Mouse (Mus musculus): Measurements from ENCODE around the gene Phf8.

Phf8 gene

DNA sequence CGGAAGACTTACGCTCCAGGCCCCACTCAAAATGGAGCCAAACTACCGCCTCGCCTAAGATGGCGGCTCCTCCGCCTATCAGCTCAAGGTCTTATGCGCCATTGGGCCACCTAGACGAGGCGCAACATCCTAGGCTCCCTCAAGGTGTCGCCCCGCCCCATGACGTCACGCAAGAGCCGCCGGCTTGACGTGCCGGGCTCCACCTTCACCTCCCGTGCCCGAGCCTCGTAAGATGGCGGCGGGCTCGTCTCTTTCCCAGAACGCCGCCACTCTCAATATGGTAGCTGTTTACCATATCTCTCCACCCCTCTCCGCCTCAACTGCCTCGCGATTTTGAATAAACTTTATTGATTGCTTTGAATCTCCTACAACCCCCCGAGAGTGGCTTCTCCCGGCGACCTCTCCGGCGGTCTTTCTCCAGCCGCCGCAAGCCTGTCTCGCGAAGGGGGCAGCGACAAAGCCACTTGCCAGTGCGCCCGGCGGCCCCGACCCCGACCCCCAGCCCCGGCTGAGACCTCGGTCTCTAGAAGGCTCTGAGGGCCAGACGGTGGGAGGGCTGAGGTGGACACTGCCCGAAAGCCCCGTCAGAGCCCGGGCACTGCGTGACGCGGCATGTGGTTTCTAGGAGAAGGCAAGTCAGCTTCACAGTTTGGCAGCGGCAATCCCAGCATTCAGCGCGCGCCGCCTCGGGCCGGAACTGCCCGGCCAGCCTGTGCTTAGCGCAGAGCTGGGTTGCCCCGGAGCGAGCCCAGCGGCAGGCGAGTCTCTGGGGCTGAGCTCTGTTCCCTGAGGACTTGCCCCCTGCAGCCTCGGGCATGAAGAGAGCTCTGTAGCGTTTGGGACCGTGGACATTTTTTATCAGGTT, at the start of gene Phf8:
Phf8 (plus strand) TSS at position 215 of the 865 bp plus-strand sequence.
- peak; percentile 97 for DNase-seq

DNA sequence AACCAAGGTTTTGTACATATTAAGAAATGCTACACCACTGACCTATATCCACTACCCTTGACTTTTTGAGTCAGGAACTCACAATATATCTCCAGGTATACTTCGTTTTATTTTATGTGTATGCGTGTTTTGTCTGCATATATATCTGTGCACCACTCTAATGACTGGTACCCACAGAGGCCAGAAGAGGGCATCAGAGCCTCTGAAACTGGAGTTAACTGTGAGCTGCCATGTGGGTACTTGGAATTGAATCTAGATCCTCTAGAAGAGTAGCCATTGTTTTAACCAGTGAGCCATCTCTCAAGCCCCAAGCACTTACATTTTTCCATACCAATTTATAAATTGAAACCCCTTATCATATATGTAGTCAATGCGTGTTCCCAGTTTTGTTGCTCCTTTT, 32.3 kb upstream of the Phf8 start:
- no peak for DNase-seq

DNA sequence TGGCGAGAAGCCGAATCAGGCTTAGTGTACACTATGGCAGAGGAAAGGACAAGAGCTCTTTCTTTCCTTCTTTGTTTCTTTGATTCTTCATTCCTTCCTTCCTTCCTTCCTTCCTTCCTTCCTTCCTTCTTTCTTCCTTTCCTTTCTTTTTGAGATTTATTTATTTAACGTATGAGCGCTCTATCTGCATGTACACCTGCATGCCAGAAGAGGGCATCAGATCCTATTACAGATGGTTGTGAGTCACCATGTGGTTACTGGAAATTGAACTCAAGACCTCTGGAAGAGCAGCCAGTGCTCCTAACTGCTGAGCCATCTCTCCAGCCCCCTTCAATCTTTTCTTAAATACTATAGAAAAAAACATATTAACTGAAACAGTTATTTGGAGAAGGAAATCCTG, 27.2 kb upstream of the Phf8 start:
- peak; percentile 3 for DNase-seq

- no peak for DNase-seq
Measured at GRCm38 (mm10) chrX:151496596-151496995, 23.9 kb upstream of the Phf8 start.

DNA sequence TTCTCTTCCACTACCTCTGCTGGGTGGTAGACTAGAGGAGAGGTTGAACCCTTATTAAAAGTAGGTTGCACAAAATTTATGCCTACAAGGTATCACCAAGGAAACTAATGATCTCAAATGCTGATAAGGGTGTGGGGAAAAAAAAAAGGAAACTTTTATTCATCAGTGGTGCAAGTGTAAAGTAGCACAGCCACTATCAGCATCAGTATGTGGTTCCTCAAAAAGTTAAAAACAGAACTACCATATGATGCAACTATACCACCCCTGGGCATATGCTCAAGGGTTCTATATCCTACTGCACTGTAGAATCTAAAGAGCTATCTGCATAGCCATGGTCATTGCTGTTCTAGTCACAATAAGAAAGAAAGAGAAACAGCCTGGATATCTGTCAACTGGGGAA, 11.9 kb upstream of the Phf8 start:
- DNase-seq: no peak

DNA sequence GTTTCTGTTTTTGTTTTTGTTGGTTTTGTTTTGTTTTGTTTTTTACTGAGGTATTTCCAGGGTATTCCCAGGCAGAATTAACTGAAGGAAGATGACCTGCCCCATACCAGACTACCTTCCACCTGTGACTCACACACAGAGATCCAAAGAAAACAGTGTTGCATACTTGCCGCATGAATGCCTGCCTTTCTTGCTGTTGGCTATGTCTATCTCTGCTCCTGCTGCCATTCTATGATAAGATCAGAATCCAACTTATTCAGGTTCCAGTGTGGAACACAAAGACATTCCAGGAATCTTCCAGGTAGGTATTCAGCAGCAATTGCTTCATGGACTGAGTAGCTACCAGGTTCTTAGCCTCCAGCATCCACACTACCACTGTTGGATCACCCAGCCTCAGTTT, 10.6 kb upstream of the Phf8 start:
- no peak for DNase-seq

- DNase-seq: no peak
Measured at GRCm38 (mm10) chrX:151513066-151513465, 7.4 kb upstream of the Phf8 start.

DNA sequence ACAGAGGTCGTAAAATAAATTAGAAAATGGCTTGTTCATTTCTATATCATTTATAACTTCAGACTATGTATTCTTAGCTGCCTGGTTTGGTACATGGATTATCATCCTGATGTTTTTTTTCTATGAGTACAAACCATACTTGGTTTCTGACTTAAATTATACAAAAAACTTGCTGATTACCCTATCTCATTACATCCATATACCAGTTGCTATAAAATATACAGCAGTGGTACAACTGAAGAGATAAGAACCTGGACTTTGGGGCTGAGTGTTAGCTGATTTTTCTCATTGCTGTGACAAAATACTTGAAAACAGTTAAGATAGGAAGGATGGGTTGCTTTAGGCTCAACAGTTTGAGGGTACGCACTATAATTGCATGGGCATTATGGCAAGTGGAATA, 6.8 kb upstream of the Phf8 start:
- DNase-seq: no peak

DNA sequence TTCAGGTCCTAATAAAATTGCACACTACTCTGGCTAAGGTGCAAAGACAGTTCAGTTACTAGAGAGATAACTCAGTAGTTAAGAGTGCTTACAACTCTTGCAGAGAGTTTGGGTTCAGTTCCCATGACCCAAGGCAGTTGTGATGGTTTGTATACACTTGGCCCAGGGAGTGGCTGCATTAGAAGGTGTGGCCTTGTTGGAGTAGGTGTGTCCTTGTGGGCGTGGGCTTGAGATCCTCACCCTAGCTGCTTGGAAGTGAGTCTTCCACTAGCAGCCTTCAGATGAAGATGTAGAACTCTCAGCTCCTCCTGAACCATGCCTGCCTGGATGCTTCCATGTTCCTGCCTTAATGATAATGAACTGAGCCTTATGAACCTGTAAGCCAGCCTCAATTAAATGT, 2.3 kb upstream of the Phf8 start:
- no peak for DNase-seq

DNA sequence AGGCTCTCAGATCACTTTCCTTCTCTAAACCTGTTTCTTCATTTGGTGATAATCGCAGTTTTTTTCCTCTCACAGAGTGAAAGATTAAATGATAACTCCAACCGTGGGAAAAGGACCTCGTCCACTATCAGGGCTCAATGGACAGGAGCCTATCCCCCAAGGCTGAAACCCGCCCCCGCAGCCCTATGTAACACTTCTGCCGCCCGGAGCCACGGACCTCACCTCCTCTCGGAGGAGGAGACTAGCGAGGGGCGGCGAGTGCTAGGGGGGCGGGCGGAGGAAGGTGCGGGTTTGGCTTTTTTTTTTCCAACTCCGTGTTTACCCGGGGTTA, 380 bp upstream of the Phf8 start:
- no peak for DNase-seq

GRCm38 (mm10) chrX:151521786-151522522, 1.5 kb downstream of the Phf8 start:
- peak; percentile 42 for DNase-seq

DNA sequence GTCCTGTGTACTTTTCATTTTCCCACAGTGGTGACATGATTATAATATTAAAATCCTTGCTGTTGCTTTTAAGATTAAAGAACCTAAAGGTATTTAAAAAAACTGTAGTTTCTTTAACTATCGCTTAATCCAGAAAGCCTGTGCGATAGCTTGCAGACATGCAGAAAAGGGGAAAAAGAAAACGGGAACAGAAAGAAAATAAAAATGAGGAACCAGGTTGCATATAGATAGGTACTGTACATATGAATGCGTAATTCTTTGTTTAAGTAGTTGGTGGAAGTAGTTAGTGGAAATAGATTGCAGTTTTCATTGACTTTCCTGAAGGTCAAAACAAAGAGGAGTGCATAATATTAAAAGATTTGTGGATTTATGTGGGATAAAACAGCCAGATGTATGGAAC, 32.9 kb downstream of the Phf8 start:
- no peak for DNase-seq

- no peak for DNase-seq
Measured at GRCm38 (mm10) chrX:151575166-151575565, 54.7 kb downstream of the Phf8 start.

GRCm38 (mm10) chrX:151643386-151643785, 122.9 kb downstream of the Phf8 start:
- no peak for DNase-seq

GRCm38 (mm10) chrX:151653744-151654143, 133.3 kb downstream of the Phf8 start:
- DNase-seq: no peak

DNA sequence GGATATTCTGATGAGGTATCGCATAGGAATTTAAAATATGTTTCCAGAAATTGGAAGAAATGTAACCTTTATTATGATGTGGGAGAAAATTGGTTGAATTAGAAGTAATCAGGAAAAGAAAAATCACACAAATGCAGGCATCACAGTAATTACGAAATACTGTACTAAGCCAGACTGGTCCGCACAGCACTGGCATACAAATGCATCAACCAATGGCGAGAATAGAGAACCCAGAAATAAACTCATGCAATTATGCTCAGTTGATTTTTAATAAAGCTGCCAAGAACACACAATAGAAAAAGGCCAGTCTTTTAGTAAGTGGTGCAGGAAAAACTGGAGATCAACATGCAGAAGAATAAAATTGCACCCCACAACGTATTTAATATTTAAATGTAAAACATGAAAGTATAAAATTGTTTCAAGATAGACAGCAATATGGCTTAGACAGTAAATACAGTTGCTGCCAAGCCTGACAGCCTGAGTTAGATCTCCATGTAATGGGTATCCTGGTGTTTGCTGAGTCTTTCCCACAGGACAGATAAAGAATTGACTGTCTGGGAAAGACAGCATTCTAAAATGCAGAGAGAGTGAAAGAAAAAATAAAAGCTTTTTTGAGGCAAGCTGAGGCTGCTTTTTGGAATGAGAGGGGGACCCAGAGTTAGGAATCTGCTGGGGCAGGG, 154.2 kb downstream of the Phf8 start:
- DNase-seq: no peak

Measured in lung, postnatal 36 days (tissue).